Mouse (Mus musculus): ENCODE measurements around the gene H2al1d. TPM values are rescaled to one million over a fixed set of nuclear protein-coding genes. Genes with fewer than 3 reads are reported as not detected.
A peak's percentile ranks its signal among the peaks of the same experiment; 100 is the strongest.
"Not testable (repeated sequence)": the region's sequence is repeated elsewhere in the genome, so short reads cannot be mapped to it uniquely, and the experiment has no call there.

The H2al1d gene
- total RNA-seq (2021): not detected
- long read RNA-seq, experiment 1: 0 reads
- long read RNA-seq, experiment 2: 0 reads

- intact Hi-C loops (cut with DNase I); DNase-seq: not testable (repeated sequence)
These were observed at the start of gene H2al1d for GRCm38 (mm10) chrX:11308524-11308923. TSS of gene H2al1d (plus strand) at chrX:11308824.

GRCm38 (mm10) chrX:11264918-11265317, 43.7 kb upstream of the H2al1d start:
- no peak for DNase-seq
- intact Hi-C loops (cut with DNase I): no loop called here

GRCm38 (mm10) chrX:11267791-11268190, 40.8 kb upstream of the H2al1d start:
- intact Hi-C loops (cut with DNase I): no loop called here
- peak in 1 of 2 experiments; percentile 22 for DNase-seq

- DNase-seq: no peak
- intact Hi-C loops (cut with DNase I): no loop called here
These were observed 39.5 kb upstream of the H2al1d start for GRCm38 (mm10) chrX:11269074-11269473.

GRCm38 (mm10) chrX:11273190-11273589, 35.4 kb upstream of the H2al1d start:
- intact Hi-C loops (cut with DNase I): no loop called here
- DNase-seq: no peak

- intact Hi-C loops (cut with DNase I): no loop called here
- no peak for DNase-seq
These were observed 31.5 kb upstream of the H2al1d start for GRCm38 (mm10) chrX:11277083-11277482.

GRCm38 (mm10) chrX:11280741-11281140, 27.9 kb upstream of the H2al1d start:
- no peak for DNase-seq
- intact Hi-C loops (cut with DNase I): no loop called here

- DNase-seq: no peak
These were observed 20.2 kb upstream of the H2al1d start for GRCm38 (mm10) chrX:11288306-11288882.

GRCm38 (mm10) chrX:11289244-11289643, 19.4 kb upstream of the H2al1d start:
- DNase-seq: no peak

More at GRCm38 (mm10) chrX:11288306-11288882, 20.2 kb upstream of the H2al1d start:
- intact Hi-C loops (cut with DNase I): no loop called here

GRCm38 (mm10) chrX:11298957-11299356, 9.7 kb upstream of the H2al1d start, which contains the start of gene H2al1a:
TSS of gene H2al1a (plus strand) at chrX:11299257.
- DNase-seq; intact Hi-C loops (cut with DNase I): not testable (repeated sequence)

More at GRCm38 (mm10) chrX:11289244-11289643, 19.4 kb upstream of the H2al1d start:
- intact Hi-C loops (cut with DNase I): no loop called here

GRCm38 (mm10) chrX:11302132-11302531, 6.5 kb upstream of the H2al1d start, which contains the start of gene H2al1b:
TSS of gene H2al1b (plus strand) at chrX:11302432.
- DNase-seq; intact Hi-C loops (cut with DNase I): not testable (repeated sequence)

GRCm38 (mm10) chrX:11305355-11305754, 3.3 kb upstream of the H2al1d start, which contains the start of gene H2al1c:
TSS of gene H2al1c (plus strand) at chrX:11305655.
- DNase-seq; intact Hi-C loops (cut with DNase I): not testable (repeated sequence)

GRCm38 (mm10) chrX:11311634-11312033, 3.0 kb downstream of the H2al1d start, which contains the start of gene H2al1e:
TSS of gene H2al1e (plus strand) at chrX:11311934.
- DNase-seq; intact Hi-C loops (cut with DNase I): not testable (repeated sequence)

- DNase-seq; intact Hi-C loops (cut with DNase I): not testable (repeated sequence)
These were observed 6.2 kb downstream of the H2al1d start, which contains the start of gene H2al1f for GRCm38 (mm10) chrX:11314858-11315257. TSS of gene H2al1f (plus strand) at chrX:11315158.

GRCm38 (mm10) chrX:11317956-11318355, 9.3 kb downstream of the H2al1d start, which contains the start of gene H2al1g:
TSS of gene H2al1g (plus strand) at chrX:11318256.
- intact Hi-C loops (cut with DNase I); DNase-seq: not testable (repeated sequence)

- intact Hi-C loops (cut with DNase I); DNase-seq: not testable (repeated sequence)
These were observed 12.6 kb downstream of the H2al1d start, which contains the start of gene H2al1h for GRCm38 (mm10) chrX:11321192-11321591. TSS of gene H2al1h (plus strand) at chrX:11321492.

- intact Hi-C loops (cut with DNase I); DNase-seq: not testable (repeated sequence)
These were observed 15.7 kb downstream of the H2al1d start, which contains the start of gene H2al1i for GRCm38 (mm10) chrX:11324359-11324758. TSS of gene H2al1i (plus strand) at chrX:11324659.

GRCm38 (mm10) chrX:11327522-11327921, 18.9 kb downstream of the H2al1d start, which contains the start of gene H2al1j:
TSS of gene H2al1j (plus strand) at chrX:11327822.
- DNase-seq; intact Hi-C loops (cut with DNase I): not testable (repeated sequence)

- DNase-seq: peak in 1 of 2 experiments; percentile 4
- intact Hi-C loops (cut with DNase I): no loop called here
These were observed 37.1 kb downstream of the H2al1d start for GRCm38 (mm10) chrX:11345762-11346161.

GRCm38 (mm10) chrX:11346756-11347155, 38.1 kb downstream of the H2al1d start:
- intact Hi-C loops (cut with DNase I): no loop called here
- DNase-seq: no peak

Measured in gastrocnemius, postnatal 36 days (tissue).